Mouse (Mus musculus) C2C12 (cell line): ENCODE data around the gene Ndufs6. TPM values are rescaled to one million over a fixed set of nuclear protein-coding genes. Genes with fewer than 3 reads are reported as not detected.
A peak's percentile ranks its signal among the peaks of the same experiment; 100 is the strongest.

Experiments
- H3K27me3 ChIP-seq: one replicate; pipeline ENCODE4 v1.6.1; 2011; ENCODE audit not compliant: control insufficient read depth, insufficient read depth, insufficient read length
- H3K36me3 ChIP-seq: one replicate; pipeline ENCODE4 v1.6.1; 2011; ENCODE audit not compliant: control insufficient read depth, insufficient read depth
- H3K4me3 ChIP-seq: one replicate; pipeline ENCODE4 v1.5.1; 2011; ENCODE audit warnings: mild to moderate bottlenecking, control low read depth; ENCODE audit not compliant: poor library complexity, insufficient read depth, severe bottlenecking
- H3K79me2 ChIP-seq: one replicate; pipeline ENCODE4 v1.6.1; 2011; ENCODE audit not compliant: control insufficient read depth, insufficient read depth
- H3K79me3 ChIP-seq: one replicate; pipeline ENCODE4 v1.6.1; 2011; ENCODE audit warnings: low read depth, control low read depth
- H3ac ChIP-seq: one replicate; pipeline ENCODE3; 2011; ENCODE audit warnings: low read depth; ENCODE audit not compliant: control insufficient read depth, insufficient read length
- CEBPB ChIP-seq: IDR thresholded peaks from one replicate; pipeline ENCODE4 v1.6.1; 2011; ENCODE audit warnings: low read depth, mild to moderate bottlenecking, control low read depth, moderate library complexity
- CTCF ChIP-seq: IDR thresholded peaks from one replicate; pipeline ENCODE4 v1.5.1; 2011; ENCODE audit not compliant: control insufficient read depth, insufficient read depth, insufficient read length
- FOSL1 ChIP-seq: IDR thresholded peaks from one replicate; pipeline ENCODE4 v1.8.0; 2011; ENCODE audit warnings: mild to moderate bottlenecking, low read length; ENCODE audit not compliant: poor library complexity, insufficient read depth, severe bottlenecking
- MAX ChIP-seq: IDR thresholded peaks from one replicate; pipeline ENCODE4 v1.6.1; 2011; ENCODE audit warnings: mild to moderate bottlenecking, control low read depth
- MYOD1 ChIP-seq: IDR thresholded peaks from one replicate; pipeline ENCODE4 v1.6.1; 2011; ENCODE audit warnings: low read depth; ENCODE audit not compliant: control insufficient read depth, insufficient read length
- MYOG ChIP-seq: IDR thresholded peaks from one replicate; pipeline ENCODE4 v1.6.1; 2011; ENCODE audit not compliant: control insufficient read depth, insufficient read length; ENCODE audit errors: extremely low read depth
- USF1 ChIP-seq: IDR thresholded peaks from one replicate; pipeline ENCODE4 v1.6.1; 2011; ENCODE audit warnings: low read depth, mild to moderate bottlenecking, control low read depth, moderate library complexity
- long read RNA-seq, 2 experiments: library from polyadenylated mRNA; unstranded; transcript quantifications; one replicate each; pipeline ENCODE4 v2.0.0; 2019 to 2020
- polyA plus RNA-seq: library from polyadenylated mRNA; unstranded; fragments of >200 nt; fragmentation: generic; extraction: Trizol; gene quantifications from one replicate; pipeline ENCODE4 v1.2.1, GENCODE M21; 2012; ENCODE audit warnings: missing spikeins

Gene Ndufs6
- 288 TPM for polyA plus RNA-seq
- long read RNA-seq, experiment 1, transcript Ndufs6-202 (4 exons, 534 nt) = minor isoform, 7 of 145 reads
- long read RNA-seq, experiment 1, transcript Ndufs6-201 (4 exons, 568 nt) = major isoform, 125 of 145 reads
- long read RNA-seq, experiment 1, partial matches to known transcripts = 10 of 145 reads
- long read RNA-seq, experiment 1, other reads (novel, unspliced or antisense) = 3 of 145 reads
- long read RNA-seq, experiment 2, transcript Ndufs6-201 (4 exons, 568 nt) = major isoform, 7 of 8 reads
- long read RNA-seq, experiment 2, partial matches to known transcripts = 0 of 8 reads
- long read RNA-seq, experiment 2, other reads (novel, unspliced or antisense) = 0 of 8 reads

- Histone ChIP-seq H3ac (peak within 1 kb of the TSS; percentile 81), H3K27me3 (no peaks in the 10 kb centered on the region), H3K79me3 (peaks cover 14% of the 10 kb centered on the region)
Observed at GRCm38 (mm10) chr13:73327827-73328698, at the start of gene Ndufs6, which contains the start of gene Mrpl36. Gene Ndufs6 (minus strand): TSS chr13:73328542. Gene Mrpl36 (plus strand): TSS chr13:73328513.

GRCm38 (mm10) chr13:73377637-73378036 is 49.3 kb upstream of the Ndufs6 start:
- no peaks in the 10 kb centered on the region for H3K79me2 ChIP-seq
- H3K36me3 ChIP-seq = no peaks in the 10 kb centered on the region
- H3K4me3 ChIP-seq = no peak overlapping the region
- no peak overlapping the region for H3ac ChIP-seq
- no peaks in the 10 kb centered on the region for H3K79me3 ChIP-seq
- peaks cover 6% of the 10 kb centered on the region for H3K27me3 ChIP-seq
- TF ChIP-seq MAX = no peak
- TF ChIP-seq MYOD1 = no peak
- no peak for TF ChIP-seq CEBPB

More at GRCm38 (mm10) chr13:73327827-73328698, at the start of gene Ndufs6, which contains the start of gene Mrpl36:
- no peak for TF ChIP-seq CTCF
- no peak for TF ChIP-seq MAX
- TF ChIP-seq USF1 = no peak
- TF ChIP-seq MYOD1 = no peak
- no peak for TF ChIP-seq FOSL1
- no peak for TF ChIP-seq MYOG
- H3K79me2 ChIP-seq = peaks cover 62% of the 10 kb centered on the region
- peaks cover 24% of the 10 kb centered on the region for H3K36me3 ChIP-seq
- peak within 1 kb of the TSS; percentile 76 for H3K4me3 ChIP-seq

- H3K79me2 ChIP-seq = no peaks in the 10 kb centered on the region
- no peak overlapping the region for H3ac ChIP-seq
- H3K4me3 ChIP-seq = no peak overlapping the region
- TF ChIP-seq CEBPB = no peak
- no peak for TF ChIP-seq CTCF
- TF ChIP-seq USF1 = no peak
- no peak for TF ChIP-seq FOSL1
- no peak for TF ChIP-seq MYOG
- no peak for TF ChIP-seq MAX
- no peaks in the 10 kb centered on the region for H3K79me3 ChIP-seq
- H3K36me3 ChIP-seq = no peaks in the 10 kb centered on the region
- peaks cover 6% of the 10 kb centered on the region for H3K27me3 ChIP-seq
Observed at GRCm38 (mm10) chr13:73374612-73375011, 46.3 kb upstream of the Ndufs6 start.

GRCm38 (mm10) chr13:73373367-73373766 is 45.0 kb upstream of the Ndufs6 start:
- Histone ChIP-seq H3K27me3 (peaks cover 6% of the 10 kb centered on the region), H3K36me3 (no peaks in the 10 kb centered on the region), H3K79me3 (no peaks in the 10 kb centered on the region), H3K79me2 (no peaks in the 10 kb centered on the region), H3K4me3 (no peak overlapping the region), H3ac (no peak overlapping the region)
- TF ChIP-seq FOSL1 (no peak), MYOG (no peak), MAX (no peak), CEBPB (no peak), MYOD1 (no peak), CTCF (no peak)

GRCm38 (mm10) chr13:73357106-73357505 is 28.8 kb upstream of the Ndufs6 start:
- Histone ChIP-seq H3K36me3 (no peaks in the 10 kb centered on the region), H3K27me3 (peaks cover 17% of the 10 kb centered on the region), H3ac (no peak overlapping the region), H3K79me3 (no peaks in the 10 kb centered on the region), H3K79me2 (no peaks in the 10 kb centered on the region), H3K4me3 (no peak overlapping the region)
- TF ChIP-seq CTCF (no peak), MYOD1 (no peak), MYOG (no peak), FOSL1 (no peak), MAX (no peak), CEBPB (no peak), USF1 (no peak)
